Comparison of ENCODE assay signal across 14 mouse cellular contexts in the genomic region with DNA sequence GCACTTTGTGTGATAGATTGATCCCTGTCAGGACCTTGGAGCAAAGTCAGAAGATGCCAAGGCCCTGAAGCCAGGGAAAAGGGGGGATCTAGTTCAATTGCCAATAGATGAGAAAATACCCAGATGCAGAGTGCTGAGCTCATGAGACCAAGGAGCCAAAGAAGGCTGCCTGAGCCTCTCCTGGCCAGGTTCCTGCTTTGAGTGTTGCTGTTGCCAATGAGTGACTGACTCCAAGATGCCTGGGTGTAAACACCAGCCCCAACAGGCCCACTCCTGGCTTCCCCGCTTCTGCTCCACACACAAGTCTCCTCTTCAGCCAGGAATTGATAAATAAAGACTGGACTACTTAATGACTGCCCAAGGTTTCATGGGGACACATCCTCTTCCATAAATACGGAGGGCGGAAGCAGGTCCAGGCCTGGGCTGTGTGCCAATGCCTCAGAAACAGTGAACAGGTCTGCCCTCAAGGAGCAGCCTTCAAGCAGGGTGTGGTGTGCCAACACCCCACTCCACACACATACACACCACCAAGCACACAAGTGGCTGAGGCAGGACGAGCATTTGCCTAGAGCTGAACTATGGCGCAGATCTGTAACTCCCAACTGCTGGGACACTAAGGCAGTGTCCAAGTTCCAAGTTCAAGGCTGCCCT. TPM values are rescaled to one million over a fixed set of nuclear protein-coding genes. Genes with fewer than 3 reads are reported as not detected.
DNase-seq lines count a peak whose midpoint lies in the region; ATAC-seq and TF ChIP-seq lines count a peak whose summit lies in the region.
"Had no signal": no experiment of that assay in that cellular context is flagged by ENCODE, and none has a peak within 500 bp of the region (broad histone marks: within the 10 kb centered on the region; RNA-seq: fewer than 3 reads in every experiment).

No protein-coding gene starts in this region.

- H3K4me2 ChIP-seq in heart, embryonic 11.5 days = no peak overlapping the region
- H3K4me2 ChIP-seq in stomach, postnatal 0 days (replicated peaks; ENCODE audit: low read depth) = no peak overlapping the region
- H3K4me2 ChIP-seq: hindbrain, embryonic 15.5 days; liver, embryonic 15.5 days; neural tube, embryonic 13.5 days had no signal

- no peak overlapping the region for H3K9ac ChIP-seq in heart, embryonic 11.5 days (ENCODE audit: low read depth, low read length)
- no peak overlapping the region for H3K9ac ChIP-seq in stomach, postnatal 0 days (ENCODE audit: low read length)
- H3K9ac ChIP-seq: hindbrain, embryonic 15.5 days; liver, embryonic 15.5 days; neural tube, embryonic 13.5 days had no signal

- intact Hi-C loops in heart, postnatal 10 days (cut with DNase I) = no loop called here

- no peaks in the 10 kb centered on the region; the same call in 1 of the 2 replicates for H3K4me1 ChIP-seq in heart, embryonic 11.5 days (ENCODE audit: control insufficient read depth, insufficient read depth, low read length)
- H3K4me1 ChIP-seq in stomach, postnatal 0 days (replicated peaks; ENCODE audit: control insufficient read depth, insufficient read depth) = no peaks in the 10 kb centered on the region

- DNase-seq in heart, postnatal 10 days = peak; percentile 28 to 33
- DNase-seq in lung, postnatal 10 days = peak; percentile 50
- no peak for DNase-seq in lung, postnatal 14 days
- peak; percentile 47 for DNase-seq in gastrocnemius, postnatal 10 days
- DNase-seq in stomach, postnatal 0 days (ENCODE audit: low spot score) = peak; percentile 71
- DNase-seq: cerebellum, adult 18-20 months; kidney, postnatal 14 days; midbrain, embryonic 14.5 days had no signal

- TF ChIP-seq EP300 in stomach, postnatal 0 days (optimal IDR thresholded peaks at IDR 0.05) = no peak

- no peak overlapping the region for H3K4me3 ChIP-seq in heart, embryonic 11.5 days (ENCODE audit: low read depth, low read length)
- H3K4me3 ChIP-seq in stomach, postnatal 0 days (ENCODE audit: low read depth, low read length) = no peak overlapping the region
- H3K4me3 ChIP-seq: hindbrain, embryonic 15.5 days; liver, embryonic 15.5 days; neural tube, embryonic 13.5 days had no signal

- 88% methylated on average over 5 of the region's 5 CpGs for WGBS in heart, embryonic 11.5 days (ENCODE audit: insufficient replicate concordance)
- 58% methylated on average over 5 of the region's 5 CpGs for WGBS in stomach, postnatal 0 days

- TF ChIP-seq CTCF in stomach, postnatal 0 days (IDR thresholded peaks at IDR 0.05; ENCODE audit: low read depth) = no peak

- H3K27me3 ChIP-seq in heart, embryonic 11.5 days (ENCODE audit: control insufficient read depth, insufficient read depth, low read length) = no peaks in the 10 kb centered on the region; the same call in 1 of the 2 replicates
- H3K27me3 ChIP-seq in stomach, postnatal 0 days (ENCODE audit: control insufficient read depth, insufficient read depth, low read length) = no peaks in the 10 kb centered on the region

- H3K27ac ChIP-seq in heart, embryonic 11.5 days (ENCODE audit: low read depth, low read length) = no peak overlapping the region
- 0 out of 2 replicates have a peak overlapping the region, but pooled peaks have one; percentile 2 for H3K27ac ChIP-seq in stomach, postnatal 0 days (replicated peaks)
- H3K27ac ChIP-seq: hindbrain, embryonic 15.5 days; liver, embryonic 15.5 days; neural tube, embryonic 13.5 days had no signal

- ATAC-seq in heart, embryonic 11.5 days (replicated peaks; ENCODE audit: insufficient number of reproducible peaks, low FRiP score, low TSS enrichment) = no peak
- peak; percentile 73 for ATAC-seq in stomach, postnatal 0 days (ENCODE audit: low FRiP score, low TSS enrichment)
- ATAC-seq in megakaryocyte-erythroid progenitor cell, adult 5-6 weeks (replicated peaks; ENCODE audit: low FRiP score, low TSS enrichment, poor library complexity, severe bottlenecking) = no peak

- H3K9me3 ChIP-seq in heart, embryonic 11.5 days (replicated peaks; ENCODE audit: control insufficient read depth, low read length) = no peaks in the 10 kb centered on the region
- H3K9me3 ChIP-seq in stomach, postnatal 0 days (ENCODE audit: control insufficient read depth, low read length) = no peaks in the 10 kb centered on the region
- H3K9me3 ChIP-seq: hindbrain, embryonic 15.5 days; liver, embryonic 15.5 days; neural tube, embryonic 13.5 days had no signal

- H3K36me3 ChIP-seq in heart, embryonic 11.5 days (ENCODE audit: control insufficient read depth, insufficient read depth, low read length) = no peaks in the 10 kb centered on the region
- no peaks in the 10 kb centered on the region for H3K36me3 ChIP-seq in stomach, postnatal 0 days (ENCODE audit: control insufficient read depth, insufficient read depth, low read length)
- H3K36me3 ChIP-seq: hindbrain, embryonic 15.5 days; liver, embryonic 15.5 days; neural tube, embryonic 13.5 days had no signal

RNA-seq across cellular contexts. Expression of a gene that starts 6.4 kb away (rescaled TPM):
- 10 to 100 TPM in 1 of 2 experiments, 1 to 10 TPM in 1; 9.5 to 11.9 TPM for total RNA-seq in heart, postnatal 10 days (2021)
- polyA plus RNA-seq in heart, embryonic 11.5 days (2014; fragmentation: Nextera tagmentation; extraction: Ambion mirVana) = 25.7 and 29.1 TPM in 2 replicates
- 1 to 10 TPM; 2.6 to 3.2 TPM for total RNA-seq in gastrocnemius, postnatal 10 days (2021)
- 10.1 and 11.7 TPM in 2 replicates for polyA plus RNA-seq in stomach, postnatal 0 days (2015; fragmentation: Nextera tagmentation; extraction: Ambion mirVana)
- total RNA-seq in megakaryocyte-erythroid progenitor cell, adult 5-6 weeks (2014; fragmentation: Nextera tagmentation) = 0.82 and 1.6 TPM in 2 replicates
- total RNA-seq in megakaryocyte-erythroid progenitor cell, adult 5-6 weeks (2017) = 0.42 and 0.72 TPM in 2 replicates
- total RNA-seq: granulocyte monocyte progenitor cell, adult 5-6 weeks had no signal

RNA-seq across cellular contexts. Expression of a gene that starts 32.2 kb away (rescaled TPM):
- total RNA-seq in heart, postnatal 10 days (2021) = 100 to 1,000 TPM; 356 to 364 TPM
- 706 and 724 TPM in 2 replicates for polyA plus RNA-seq in heart, embryonic 11.5 days (2014; fragmentation: Nextera tagmentation; extraction: Ambion mirVana)
- total RNA-seq in gastrocnemius, postnatal 10 days (2021) = 100 to 1,000 TPM; 384 to 414 TPM
- 609 and 626 TPM in 2 replicates for polyA plus RNA-seq in stomach, postnatal 0 days (2015; fragmentation: Nextera tagmentation; extraction: Ambion mirVana)
- 3,141 and 3,255 TPM in 2 replicates for total RNA-seq in megakaryocyte-erythroid progenitor cell, adult 5-6 weeks (2014; fragmentation: Nextera tagmentation)
- total RNA-seq in megakaryocyte-erythroid progenitor cell, adult 5-6 weeks (2017) = 4,519 and 5,406 TPM in 2 replicates

Comparison
In these comparisons a context has a peak if more than half of its experiments do, and no peak if none do; other contexts are left out.
1. RNA of a gene that starts 32.2 kb away (total RNA-seq): 3,141 to 5,406 TPM in megakaryocyte-erythroid progenitor cell, adult 5-6 weeks; 384 to 414 TPM in gastrocnemius, postnatal 10 days and 356 to 364 TPM in heart, postnatal 10 days; every median in the first group is over 4 times any median in the second.